ENCODE assay signal across 9 mouse cellular contexts in genomic region chr13:42828978-42829377, GRCm38 (mm10).
DNase-seq lines count a peak whose midpoint lies in the region; ATAC-seq and TF ChIP-seq lines count a peak whose summit lies in the region.
"Had no signal": no experiment of that assay in that cellular context is flagged by ENCODE, and none has a peak within 500 bp of the region (broad histone marks: within the 10 kb centered on the region; RNA-seq: fewer than 3 reads in every experiment).

No protein-coding gene starts in this region.

- no peak for TF ChIP-seq POLR2A in cerebellum, adult 2 months (IDR thresholded peaks at IDR 0.05; ENCODE audit: borderline replicate concordance, insufficient read depth, low read length)

- H3K9me3 ChIP-seq in forebrain, embryonic 14.5 days (replicated peaks; ENCODE audit: control insufficient read depth, low read length) = no peaks in the 10 kb centered on the region; the same call in 1 of the 2 replicates

- intact Hi-C loops in left cerebral cortex, postnatal 4 days (cut with DNase I) = no loop called here
- intact Hi-C loops in left cerebral cortex, postnatal 25 days (cut with DNase I) = loop anchor here (10.0 kb wide), 1 partner anchor 524 kb away; the partner anchor contains the start of gene Edn1

- peak; percentile 44 for DNase-seq in left cerebral cortex, postnatal 4 days
- DNase-seq in left cerebral cortex, postnatal 25 days (ENCODE audit: low spot score in 2 of 2) = no peak
- peak; percentile 30 for DNase-seq in gastrocnemius, postnatal 25 days
- peak; percentile 6 for DNase-seq in kidney, adult 18-20 months
- DNase-seq in monocyte, adult 2 months (ENCODE audit: low read depth in 1 of 2, low spot score in 2 of 2) = peak; percentile 18 to 26
- no peak for DNase-seq in frontal cortex, postnatal 25 days (ENCODE audit: low spot score in 2 of 2)
- no peak for DNase-seq in forebrain, embryonic 14.5 days (ENCODE audit: low spot score)
- DNase-seq in cerebellum, adult 2 months = no peak

- H3K27me3 ChIP-seq in forebrain, embryonic 14.5 days (replicated peaks; ENCODE audit: control insufficient read depth, insufficient read depth, low read length) = no peaks in the 10 kb centered on the region
- H3K27me3 ChIP-seq in cerebellum, adult 2 months (ENCODE audit: control insufficient read depth, insufficient read depth, low read length) = no peaks in the 10 kb centered on the region

- no peak for TF ChIP-seq CTCF in cerebellum, adult 2 months (IDR thresholded peaks at IDR 0.05; ENCODE audit: borderline replicate concordance, insufficient read depth, low read depth, low read length)

- no peak overlapping the region for H3K9ac ChIP-seq in forebrain, embryonic 14.5 days (ENCODE audit: low read length)

- WGBS in forebrain, embryonic 14.5 days = 50% methylated on average over 9 of the region's 9 CpGs
- 24% methylated on average over 9 of the region's 9 CpGs for WGBS in cerebellum, adult 2 months

- H3K4me3 ChIP-seq in forebrain, embryonic 14.5 days (ENCODE audit: low read depth, low read length) = no peak overlapping the region
- no peak overlapping the region for H3K4me3 ChIP-seq in cerebellum, adult 2 months (replicated peaks; ENCODE audit: insufficient read depth, low read depth, low read length)
- H3K4me3 ChIP-seq: myocyte had no signal

- no peak overlapping the region for H3K27ac ChIP-seq in forebrain, embryonic 14.5 days (ENCODE audit: low read depth, low read length)
- H3K27ac ChIP-seq in cerebellum, adult 2 months (ENCODE audit: insufficient read depth, low read length) = no peak overlapping the region

- H3K4me2 ChIP-seq in forebrain, embryonic 14.5 days (ENCODE audit: low read length) = no peak overlapping the region

- no peak for ATAC-seq in forebrain, embryonic 14.5 days

- no peaks in the 10 kb centered on the region for H3K36me3 ChIP-seq in forebrain, embryonic 14.5 days (ENCODE audit: control insufficient read depth, insufficient read depth, low read length)

- no peaks in the 10 kb centered on the region for H3K4me1 ChIP-seq in forebrain, embryonic 14.5 days (ENCODE audit: control insufficient read depth, insufficient read depth, low read length)
- no peaks in the 10 kb centered on the region for H3K4me1 ChIP-seq in cerebellum, adult 2 months (ENCODE audit: control insufficient read depth, insufficient read depth, low read length)

Comparison
In these comparisons a context has a peak if more than half of its experiments do, and no peak if none do; other contexts are left out.
1. DNase-seq: peak in left cerebral cortex, postnatal 4 days (single experiment), gastrocnemius, postnatal 25 days (single experiment), kidney, adult 18-20 months (single experiment) and monocyte, adult 2 months (2 of 2); none in left cerebral cortex, postnatal 25 days (0 of 2), frontal cortex, postnatal 25 days (0 of 2), forebrain, embryonic 14.5 days (single experiment) and cerebellum, adult 2 months (0 of 2).